Mouse (Mus musculus) liver, adult (tissue): ENCODE results near the gene Stau1.

ENCODE experiments used
- GATA4 ChIP-seq: IDR thresholded peaks from 2 replicates; pipeline ENCODE4 v1.6.1; 2014; ENCODE audit warnings: mild to moderate bottlenecking, low read length; ENCODE audit not compliant: insufficient replicate concordance

Gene Stau1

DNA sequence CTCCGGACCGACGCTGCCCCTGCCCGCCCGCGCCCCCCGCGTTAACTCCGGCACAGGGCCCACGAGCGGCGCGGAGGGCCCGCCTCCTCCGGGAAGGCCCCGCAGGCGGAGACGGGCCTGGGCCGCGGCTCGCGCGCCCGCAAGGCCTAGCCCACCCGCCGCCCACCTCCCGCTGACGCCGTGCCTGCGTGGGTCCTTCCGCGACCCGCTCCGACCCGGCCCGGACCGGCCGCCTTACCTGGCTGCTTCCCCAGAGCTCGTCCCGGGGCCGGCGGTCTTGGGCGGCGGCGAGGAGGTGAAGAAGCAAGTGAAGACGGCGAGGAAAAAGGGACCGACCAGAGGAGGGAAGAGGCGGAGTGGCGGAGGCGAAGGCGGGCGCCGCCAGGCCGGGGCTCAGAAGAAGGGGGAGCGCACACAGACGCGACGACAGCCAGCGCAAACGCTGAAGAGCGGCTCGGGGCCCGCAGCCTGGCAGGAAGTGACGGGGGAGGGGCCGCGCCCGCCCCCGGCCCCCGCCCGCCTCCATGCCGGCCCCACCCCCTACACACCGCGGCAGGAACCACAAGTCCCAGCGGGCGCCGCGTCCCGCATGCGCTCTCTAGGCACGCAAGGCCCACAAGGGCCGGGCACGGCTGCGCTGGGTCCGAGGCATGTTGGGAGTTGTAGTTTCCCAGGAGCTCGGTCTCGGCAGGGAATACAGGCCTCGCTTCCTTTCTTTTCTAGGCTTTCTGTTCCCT is at the start of gene Stau1:
Gene Stau1 (minus strand): TSS at position 504 of the 737 bp plus-strand sequence.
- TF ChIP-seq GATA4, result no peak

DNA sequence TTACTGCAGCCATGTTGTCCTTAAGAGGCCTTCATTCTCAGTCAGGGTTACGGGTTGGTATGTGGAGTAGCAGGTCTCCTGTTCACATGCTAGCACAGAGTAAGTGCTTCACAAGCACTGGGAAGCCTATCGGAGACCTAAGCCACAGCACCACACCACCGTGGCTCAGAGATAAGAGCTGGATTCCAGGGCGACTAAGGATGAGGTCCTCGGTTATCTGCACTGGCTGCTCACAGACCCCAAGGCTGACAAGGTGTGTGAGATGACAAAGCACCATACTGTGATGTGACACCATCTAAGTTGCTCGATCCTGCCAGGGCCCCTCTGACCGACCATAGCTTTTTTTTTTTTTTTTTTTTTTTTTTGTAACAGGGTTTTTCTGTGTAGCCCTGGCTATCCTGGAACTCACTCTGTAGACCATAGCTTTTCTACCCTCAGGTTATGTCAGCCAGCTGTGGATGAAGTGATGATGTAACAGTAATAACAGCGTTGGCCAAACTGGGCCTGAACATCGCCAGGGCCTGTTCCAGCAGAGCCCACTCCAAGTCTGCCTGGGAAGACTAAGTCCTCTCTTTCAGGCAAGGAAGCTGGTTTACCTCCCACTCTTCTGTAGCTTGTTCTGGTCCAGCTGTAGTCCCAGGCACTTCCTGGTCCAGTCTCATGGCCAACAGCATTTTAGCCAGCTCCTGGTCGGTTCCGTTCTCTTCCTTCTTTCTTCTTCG is 47.5 kb upstream of the Stau1 start:
- no peak for TF ChIP-seq GATA4

DNA sequence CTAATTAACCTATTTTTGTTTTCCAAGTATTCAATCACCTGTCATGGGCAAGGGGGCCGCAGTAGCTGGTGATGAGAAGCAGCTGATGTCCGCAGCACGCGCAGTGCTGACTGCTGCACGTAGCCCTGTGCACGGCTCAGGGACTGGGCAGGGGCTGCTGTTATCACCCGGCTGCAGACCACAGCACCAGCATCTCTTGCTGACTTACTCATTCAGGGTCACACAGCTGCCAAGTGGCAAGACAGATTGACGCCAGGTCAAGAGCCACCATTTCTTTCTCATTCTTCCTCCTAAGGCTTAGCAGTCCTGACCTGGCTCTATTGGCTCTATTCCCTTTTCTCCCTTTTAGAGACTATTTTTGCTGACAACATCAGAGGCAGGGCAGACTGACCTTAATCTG is 43.3 kb upstream of the Stau1 start:
- TF ChIP-seq GATA4, result no peak

DNA sequence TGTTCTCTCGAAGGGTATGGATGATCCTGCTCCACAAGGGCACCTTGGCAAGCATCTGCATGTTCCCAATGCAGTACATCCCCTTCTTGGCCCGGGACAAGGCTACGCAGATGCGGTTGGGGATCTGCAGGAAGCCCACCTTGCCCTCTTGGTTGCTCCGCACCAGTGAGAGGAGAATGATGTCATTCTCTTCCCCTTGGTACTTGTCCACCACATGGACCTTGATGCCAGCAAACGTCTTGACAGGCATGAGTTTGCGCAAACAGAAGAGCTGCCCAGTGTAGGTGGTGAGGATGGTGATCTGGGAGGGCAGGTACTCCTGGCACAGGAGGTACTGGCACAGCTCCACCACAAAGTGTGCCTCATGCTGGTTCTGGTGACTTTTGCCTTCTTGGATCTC is 42.6 kb upstream of the Stau1 start:
- no peak for TF ChIP-seq GATA4

DNA sequence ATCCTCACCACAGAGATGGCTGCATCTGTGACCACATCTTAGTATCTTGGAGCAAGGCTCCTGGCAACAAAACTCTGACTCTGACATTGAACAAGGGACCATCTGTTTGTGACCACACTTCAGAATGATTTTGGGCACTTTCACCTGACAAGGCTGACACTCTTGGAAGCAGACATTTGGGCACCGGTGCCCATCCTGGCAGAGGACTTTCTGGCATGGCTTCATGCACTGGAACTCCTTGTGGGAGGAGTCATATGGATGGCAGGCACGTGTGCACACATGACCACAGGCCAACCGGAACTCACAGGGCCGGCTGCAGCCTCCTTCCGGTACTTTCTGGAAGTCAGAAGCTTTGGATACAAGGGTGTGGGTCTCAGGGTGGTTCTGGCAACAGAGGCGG is 42.2 kb upstream of the Stau1 start:
- TF ChIP-seq GATA4, result no peak

DNA sequence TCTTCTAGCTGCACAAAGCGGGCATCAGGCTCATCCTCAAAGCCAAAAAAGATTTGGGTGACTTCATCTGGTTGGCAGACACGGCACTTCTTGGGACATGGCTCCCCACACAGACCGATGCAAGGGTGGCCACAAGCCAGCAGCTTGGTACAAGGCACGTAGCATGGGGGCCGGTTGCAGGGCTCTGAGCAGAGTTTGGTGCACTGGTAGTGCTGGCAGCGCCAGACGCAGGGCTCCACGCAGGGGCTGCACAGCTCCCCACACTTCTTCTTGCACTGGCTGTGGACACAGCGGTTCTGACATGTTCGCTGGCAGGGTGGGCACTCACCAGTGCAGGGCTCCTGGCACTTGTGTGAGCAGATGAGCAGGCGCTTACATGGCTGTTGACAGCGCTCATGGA is 41.6 kb upstream of the Stau1 start:
- no peak for TF ChIP-seq GATA4

DNA sequence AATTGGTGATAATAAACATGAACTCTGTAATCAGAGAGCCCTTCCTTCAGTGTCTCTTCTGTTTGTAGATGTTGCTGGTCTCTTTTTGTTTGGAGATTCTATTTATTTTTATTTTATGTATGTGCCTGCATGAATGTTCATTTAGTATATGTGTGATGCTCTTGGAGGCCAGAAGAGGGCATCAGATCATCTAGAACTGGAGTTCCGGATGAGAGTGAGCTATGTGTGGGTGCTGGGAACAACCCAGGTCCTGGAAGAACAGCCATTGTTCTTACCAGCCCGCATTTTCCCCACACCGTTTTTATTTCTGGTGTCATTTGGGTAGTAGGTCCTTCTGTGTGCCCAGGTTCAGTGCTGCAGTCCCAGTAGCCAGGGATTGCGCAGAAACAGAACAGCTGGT is 34.4 kb upstream of the Stau1 start:
- no peak for TF ChIP-seq GATA4

DNA sequence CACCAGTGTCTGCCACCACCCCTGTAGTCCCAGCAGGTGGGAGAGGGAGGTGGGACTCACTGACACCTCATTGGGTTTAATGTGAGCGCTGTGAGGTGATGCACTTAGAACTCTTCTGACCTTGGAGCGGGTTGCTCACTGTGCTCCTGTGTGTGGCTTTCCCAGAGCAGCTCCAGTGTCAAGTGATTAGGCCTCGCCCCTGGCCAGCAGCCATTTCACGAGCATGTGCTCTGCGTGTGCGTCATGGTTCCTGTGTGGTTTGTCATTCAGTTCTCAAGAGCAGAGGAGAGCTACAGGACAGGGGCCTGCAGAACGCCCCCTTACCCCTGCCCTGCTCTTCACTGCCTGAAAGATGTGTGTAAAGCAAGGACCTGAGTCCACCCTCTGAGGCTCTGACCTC is 32.5 kb upstream of the Stau1 start:
- no peak for TF ChIP-seq GATA4

DNA sequence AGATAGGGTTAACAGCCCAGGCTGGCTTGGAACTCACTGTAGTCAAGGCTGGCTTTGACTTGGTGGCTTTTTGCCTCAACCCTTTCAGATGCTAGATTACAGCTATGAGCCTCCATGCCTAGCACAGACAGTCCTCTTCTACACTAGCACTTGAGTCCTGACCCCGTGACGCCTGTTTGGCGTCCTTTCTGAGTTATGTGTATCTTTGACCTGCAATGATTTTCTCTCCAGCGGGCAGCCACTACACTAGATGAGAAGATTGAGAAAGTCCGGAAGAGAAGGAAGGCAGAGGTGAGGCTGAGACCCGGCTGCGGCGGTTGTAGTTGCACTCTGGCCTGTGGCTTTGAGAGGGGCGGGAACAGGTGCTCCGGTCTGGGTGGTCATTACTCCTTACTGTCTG is 23.3 kb upstream of the Stau1 start:
- TF ChIP-seq GATA4, result no peak

DNA sequence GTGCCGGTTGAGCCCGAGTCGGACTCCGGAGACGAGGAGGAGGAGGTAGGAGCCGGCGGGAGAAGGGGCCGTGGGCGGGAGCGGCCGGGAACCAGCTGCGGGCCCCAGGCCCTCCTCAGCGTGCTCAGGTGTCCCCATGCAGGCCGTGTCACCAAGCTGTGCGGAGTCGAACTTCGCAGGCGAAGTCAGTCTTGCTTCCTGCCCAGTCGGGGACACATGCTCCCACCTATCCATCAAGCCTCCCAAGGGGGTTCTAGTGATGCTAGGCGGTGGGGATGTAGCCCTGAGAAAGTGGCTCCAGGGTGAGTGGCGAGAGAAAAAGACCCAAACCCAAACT is 19.3 kb upstream of the Stau1 start:
- no peak for TF ChIP-seq GATA4

DNA sequence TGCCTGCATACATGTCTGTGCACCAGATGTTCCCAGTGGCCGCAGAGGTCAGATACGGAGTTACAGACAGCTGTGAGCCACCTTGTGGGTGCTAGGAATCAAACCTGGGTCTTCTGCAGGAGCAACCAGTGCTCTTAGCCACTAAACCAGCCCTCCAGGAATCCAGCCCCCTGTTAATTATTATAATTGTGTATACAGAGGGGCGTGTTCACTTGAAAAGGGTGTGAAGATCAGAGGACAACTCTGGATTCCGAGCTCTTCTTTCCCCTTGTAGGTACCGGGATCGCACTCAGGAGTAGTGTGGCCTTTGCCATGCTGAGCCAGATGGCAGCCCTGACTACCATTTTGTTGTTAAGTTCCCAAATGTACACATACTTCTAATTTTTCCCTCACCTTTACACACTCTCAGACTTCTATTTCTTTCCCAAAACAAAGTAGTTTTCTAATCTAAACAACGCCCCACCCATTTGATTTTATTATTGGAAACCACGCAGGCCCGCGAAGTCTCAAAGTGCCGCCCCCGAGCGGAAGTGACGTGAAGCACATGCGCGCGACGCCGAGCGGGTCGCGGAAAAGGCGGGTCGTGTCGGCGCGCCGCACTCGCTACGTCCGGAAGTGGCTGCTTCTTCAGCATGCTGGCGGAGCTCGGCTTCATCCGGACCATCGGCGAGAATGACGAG is 18.7 kb upstream of the Stau1 start, which contains the start of gene Ddx27:
Gene Ddx27 (plus strand): TSS at position 492 of the 680 bp plus-strand sequence.
- peak; percentile 26; the same call in 1 of the 2 replicates for TF ChIP-seq GATA4

DNA sequence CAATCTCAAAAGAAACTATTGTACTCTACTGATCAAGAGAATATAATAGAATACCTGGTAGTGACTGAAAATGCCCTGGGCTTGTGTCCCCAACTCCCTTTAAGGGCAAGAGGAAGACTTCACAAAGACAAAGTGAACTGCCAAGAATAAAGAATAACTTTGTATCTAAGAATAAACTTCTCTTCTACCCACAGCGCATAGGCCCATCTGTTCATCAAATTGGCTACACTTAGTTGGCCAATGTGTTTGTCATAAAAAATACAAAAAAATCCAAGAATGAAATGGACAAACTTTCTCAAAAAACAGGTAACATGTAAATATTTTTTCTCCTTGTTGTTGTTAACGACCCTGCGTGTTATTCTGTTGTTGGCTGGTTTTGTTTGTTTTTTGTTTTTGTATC is 14.4 kb upstream of the Stau1 start:
- no peak for TF ChIP-seq GATA4

DNA sequence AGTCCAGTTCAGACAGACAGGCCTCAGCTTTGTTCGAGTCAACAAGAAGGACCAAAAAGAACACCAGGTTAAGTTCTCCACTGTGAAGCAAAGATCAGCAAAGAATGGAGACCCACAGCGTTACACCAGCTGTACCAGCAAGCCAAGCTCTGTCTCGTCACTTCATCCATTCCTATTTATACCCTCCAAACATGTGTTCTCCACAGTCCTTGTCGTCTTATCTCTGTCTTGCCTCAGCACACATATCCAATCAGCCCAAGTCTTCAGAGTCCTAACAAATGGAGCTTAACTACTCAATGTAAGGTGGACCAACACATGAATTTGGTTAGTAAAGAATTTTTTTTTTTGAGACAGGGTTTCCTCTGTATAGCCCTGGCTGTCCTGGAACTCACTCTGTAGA is 13.4 kb upstream of the Stau1 start:
- TF ChIP-seq GATA4, result no peak

DNA sequence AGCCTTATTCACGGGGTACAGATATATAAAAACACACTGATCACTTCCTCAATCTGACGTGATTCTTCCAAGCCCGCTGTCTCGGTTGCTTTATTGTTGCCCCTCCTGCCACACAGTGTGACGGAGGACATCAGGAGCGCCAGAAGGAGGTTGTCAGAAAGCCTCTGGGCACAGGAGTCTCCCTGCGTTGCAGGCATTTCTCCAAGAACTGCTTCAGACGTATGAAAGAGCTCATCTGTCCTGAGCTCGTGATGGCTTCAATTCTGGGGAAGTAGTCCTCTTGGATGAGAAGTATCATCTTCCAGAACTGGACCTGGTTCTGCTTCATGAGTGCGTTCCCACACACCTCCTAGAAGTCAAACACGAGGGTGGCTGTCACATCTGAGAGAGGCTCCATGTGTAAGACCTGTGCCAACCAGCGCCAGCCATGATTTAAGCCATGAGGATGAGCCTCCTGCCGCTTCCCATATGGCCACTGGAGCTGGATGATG is 10.9 kb upstream of the Stau1 start:
- no peak for TF ChIP-seq GATA4

DNA sequence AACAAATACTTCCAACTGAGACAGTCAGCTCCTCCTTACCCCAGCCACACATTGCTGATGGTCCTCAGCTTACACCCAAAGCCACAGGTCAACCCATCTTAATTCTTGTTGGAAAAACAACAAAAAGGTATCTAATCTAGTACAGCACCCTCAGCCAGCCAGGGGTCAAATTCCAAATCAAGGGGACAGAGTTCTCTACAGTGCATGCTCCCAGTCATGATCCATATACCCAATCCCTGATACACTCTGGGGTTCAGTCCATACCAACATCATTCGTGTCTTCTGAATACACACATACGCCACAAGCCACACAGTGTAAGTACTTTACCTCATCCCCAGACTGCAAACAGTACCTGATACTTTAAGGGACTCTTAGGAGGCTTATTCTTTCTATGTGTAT is 10.3 kb upstream of the Stau1 start:
- no peak for TF ChIP-seq GATA4
